Mouse (Mus musculus) forebrain, embryonic 15.5 days (tissue): ENCODE data around the gene Ap2b1. TPM values are rescaled to one million over a fixed set of nuclear protein-coding genes. Genes with fewer than 3 reads are reported as not detected.

ENCODE experiments used
- ATAC-seq: fragments of 200-750 bp; cut with Nextera tagmentation; replicated peaks from 2 replicates; pipeline ENCODE4 v1.8.0; 2017; ENCODE audit warnings: mild to moderate bottlenecking, moderate TSS enrichment, moderate library complexity
- H3K27ac ChIP-seq: fragments of 300-500 bp; sonication (generic); replicated peaks from 2 replicates; pipeline ENCODE4 v1.5.1; 2015; ENCODE audit warnings: mild to moderate bottlenecking, inconsistent platforms
- H3K27me3 ChIP-seq: fragments of 300-500 bp; sonication (generic); 2 replicates; pipeline ENCODE4 v1.6.1; 2015; ENCODE audit warnings: inconsistent platforms
- H3K36me3 ChIP-seq: fragments of 300-500 bp; sonication (generic); 2 replicates; pipeline ENCODE4 v1.6.1; 2015; ENCODE audit warnings: mild to moderate bottlenecking, inconsistent platforms
- H3K4me1 ChIP-seq: fragments of 300-500 bp; sonication (generic); 2 replicates; pipeline ENCODE4 v1.6.1; 2015; ENCODE audit warnings: inconsistent platforms
- H3K4me2 ChIP-seq: fragments of 300-500 bp; sonication (generic); replicated peaks from 2 replicates; pipeline ENCODE4 v1.6.1; 2015; ENCODE audit warnings: mild to moderate bottlenecking, inconsistent platforms
- H3K4me3 ChIP-seq: fragments of 300-500 bp; sonication (generic); 2 replicates; pipeline ENCODE4 v1.5.1; 2015; ENCODE audit warnings: mild to moderate bottlenecking, inconsistent platforms
- H3K9ac ChIP-seq: fragments of 300-500 bp; sonication (generic); replicated peaks from 2 replicates; pipeline ENCODE4 v1.6.1; 2015; ENCODE audit warnings: mild to moderate bottlenecking, inconsistent platforms
- H3K9me3 ChIP-seq: fragments of 300-500 bp; sonication (generic); 2 replicates; pipeline ENCODE4 v1.6.1; 2016; ENCODE audit warnings: inconsistent platforms
- WGBS: fragments of 180-500 bp; shearing (Covaris S2); methylation state at CpG from one replicate; pipeline ENCODE4 v1.1.7; 2015; ENCODE audit warnings: mixed read lengths; 5-methylcytosine and 5-hydroxymethylcytosine counted together
- polyA plus RNA-seq: library from polyadenylated mRNA; unstranded; fragments of >200 nt; fragmentation: Nextera tagmentation; extraction: Ambion mirVana; gene quantifications from 2 replicates; pipeline ENCODE4 v1.2.1, GENCODE M21; 2015

The Ap2b1 gene
- polyA plus RNA-seq, 1 experiment from 2014 or later, result 106 TPM

DNA sequence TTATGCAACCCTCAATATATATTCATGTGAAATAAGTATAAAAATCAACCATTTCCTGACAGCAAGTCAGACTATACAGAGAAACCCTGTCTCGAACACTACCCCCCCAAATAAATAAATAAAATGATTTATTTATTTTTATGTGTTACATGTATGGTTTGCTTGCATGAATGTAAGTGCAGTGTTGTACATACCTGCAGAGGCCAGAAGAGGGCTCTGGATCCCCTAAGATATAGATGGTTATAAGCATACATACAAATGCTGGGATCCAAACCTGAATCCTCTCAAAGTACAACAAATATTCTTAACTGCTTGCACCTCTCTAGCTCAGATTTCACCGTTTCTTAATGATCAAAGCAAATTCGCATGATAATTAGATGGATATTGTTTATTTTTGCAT is 58.6 kb downstream of the Ap2b1 start:
- H3K4me3 ChIP-seq, result no peak overlapping the region
- no peaks in the 10 kb centered on the region for H3K27me3 ChIP-seq
- H3K27ac ChIP-seq, result no peak overlapping the region
- peaks cover 6% of the 10 kb centered on the region for H3K36me3 ChIP-seq
- WGBS, result 66% methylated on average over 3 of the region's 3 CpGs
- H3K9me3 ChIP-seq, result no peaks in the 10 kb centered on the region
- no peak for ATAC-seq
- H3K4me2 ChIP-seq, result no peak overlapping the region
- no peaks in the 10 kb centered on the region for H3K4me1 ChIP-seq
- no peak overlapping the region for H3K9ac ChIP-seq

DNA sequence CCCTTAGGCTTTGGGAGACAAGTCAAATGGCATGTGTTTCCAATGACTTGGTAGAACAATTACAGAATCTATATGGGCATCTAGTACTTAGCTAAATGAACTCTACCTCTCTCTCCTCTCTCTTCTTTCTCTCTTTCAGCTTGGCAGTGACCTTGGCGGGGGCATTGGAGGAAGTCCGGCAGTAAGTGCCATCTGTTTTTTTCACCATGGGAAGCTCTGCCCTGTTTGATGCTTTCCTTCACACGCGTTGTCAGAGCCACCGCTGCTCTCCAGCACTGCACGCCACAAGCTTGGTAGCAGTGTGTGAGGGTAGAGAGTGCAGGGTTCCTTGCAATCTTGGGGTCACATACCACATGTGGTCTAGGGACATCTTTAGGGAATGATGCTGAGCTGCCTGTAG is 65.8 kb downstream of the Ap2b1 start:
- Histone ChIP-seq H3K27me3 (no peaks in the 10 kb centered on the region), H3K4me3 (no peak overlapping the region), H3K4me2 (no peak overlapping the region), H3K4me1 (no peaks in the 10 kb centered on the region), H3K36me3 (peaks cover 41% of the 10 kb centered on the region), H3K9me3 (no peaks in the 10 kb centered on the region), H3K27ac (no peak overlapping the region), H3K9ac (no peak overlapping the region)
- 91% methylated on average over 6 of the region's 6 CpGs for WGBS
- ATAC-seq, result no peak

DNA sequence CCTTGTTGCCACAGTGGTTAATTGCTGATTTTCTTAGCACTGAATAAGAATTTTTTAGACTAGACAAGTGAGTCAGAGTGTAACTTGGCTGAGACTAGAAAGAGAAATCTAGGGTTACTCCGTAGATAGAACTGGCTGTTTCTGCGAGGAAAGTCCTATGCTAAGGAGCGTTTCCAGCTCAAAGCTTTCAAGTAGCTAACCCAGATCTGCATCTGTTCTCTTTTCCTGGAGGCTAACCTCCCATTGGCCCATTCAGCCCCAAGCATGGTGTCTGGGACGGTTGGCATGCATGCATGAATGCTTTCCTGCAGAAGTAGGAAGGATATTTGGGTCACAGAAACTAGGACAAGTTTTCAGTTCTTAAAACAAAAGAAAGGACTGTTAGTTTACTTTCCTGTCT is 72.4 kb downstream of the Ap2b1 start:
- no peaks in the 10 kb centered on the region for H3K9me3 ChIP-seq
- 73% methylated on average over 4 of the region's 4 CpGs for WGBS
- no peak overlapping the region for H3K4me2 ChIP-seq
- ATAC-seq, result no peak
- peaks cover 72% of the 10 kb centered on the region for H3K36me3 ChIP-seq
- no peak overlapping the region for H3K4me3 ChIP-seq
- no peaks in the 10 kb centered on the region for H3K4me1 ChIP-seq
- no peaks in the 10 kb centered on the region for H3K27me3 ChIP-seq
- H3K27ac ChIP-seq, result no peak overlapping the region
- no peak overlapping the region for H3K9ac ChIP-seq

DNA sequence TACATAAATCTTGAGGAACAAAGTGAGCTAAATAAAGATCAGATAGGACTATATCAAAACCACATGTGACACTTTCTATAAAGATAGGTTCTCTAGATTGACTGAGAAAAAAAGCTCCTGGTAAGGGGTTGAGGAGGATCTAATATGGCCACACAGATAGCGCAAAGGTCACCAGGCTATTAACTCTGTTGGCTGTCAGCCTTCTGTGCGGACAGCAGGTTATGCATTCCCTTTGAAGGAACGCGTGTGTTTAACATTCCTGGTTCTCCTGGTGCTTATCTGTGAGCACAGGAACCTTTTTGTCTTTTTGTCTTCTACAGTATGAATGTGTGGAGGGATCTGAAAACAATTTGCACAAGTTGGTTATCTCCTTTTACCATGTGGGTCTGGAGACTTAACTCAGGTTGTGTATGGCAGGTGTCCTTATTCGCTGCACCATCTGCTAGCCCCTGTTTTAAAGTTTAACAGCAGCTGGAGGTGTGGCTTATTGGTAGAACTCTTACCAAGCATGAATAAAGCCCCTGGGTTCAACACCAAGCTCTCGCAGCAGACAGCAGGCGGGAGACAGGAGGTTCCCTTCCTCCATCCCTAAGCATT is 81.0 kb downstream of the Ap2b1 start:
- Histone ChIP-seq H3K9ac (no peak overlapping the region), H3K4me2 (no peak overlapping the region), H3K4me3 (no peak overlapping the region), H3K27me3 (no peaks in the 10 kb centered on the region), H3K36me3 (peaks cover 12% of the 10 kb centered on the region; the same call in 1 of the 2 replicates), H3K27ac (no peak overlapping the region), H3K9me3 (no peaks in the 10 kb centered on the region), H3K4me1 (peaks cover 15% of the 10 kb centered on the region)
- 82% methylated on average over 7 of the region's 7 CpGs for WGBS
- ATAC-seq, result no peak

DNA sequence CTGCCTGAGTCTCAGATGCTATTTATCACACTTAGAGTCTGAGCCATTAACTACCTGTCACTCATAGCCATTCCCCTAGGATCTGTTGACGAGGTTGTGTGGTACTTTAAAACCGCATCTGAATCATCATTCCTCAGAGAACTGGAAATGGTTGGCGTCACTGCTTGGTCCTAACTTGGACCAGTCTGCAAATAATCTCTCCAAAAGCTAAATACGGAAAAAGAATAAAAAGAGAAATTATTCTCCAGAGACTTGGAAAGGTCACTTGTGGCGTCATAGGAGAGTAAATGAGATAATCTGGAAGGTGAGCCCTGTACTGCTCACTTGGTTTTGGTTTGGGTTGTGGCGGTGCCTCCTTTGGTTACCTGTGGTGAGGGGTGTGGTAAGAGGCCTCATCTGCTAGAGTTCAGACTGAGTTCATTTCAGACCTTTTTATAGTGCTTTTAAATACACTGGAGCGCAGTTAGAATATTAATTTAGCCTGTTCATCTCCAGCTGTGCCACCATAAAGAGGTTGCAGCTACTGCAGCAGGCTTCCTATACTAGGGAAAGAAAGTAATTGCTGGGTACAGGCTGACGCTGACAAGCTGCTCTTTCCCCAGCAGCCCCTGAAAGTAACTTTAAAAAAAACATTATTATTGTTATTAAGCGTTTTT is 84.2 kb downstream of the Ap2b1 start:
- WGBS, result 38% methylated on average over 9 of the region's 9 CpGs
- H3K27me3 ChIP-seq, result no peaks in the 10 kb centered on the region
- H3K9me3 ChIP-seq, result no peaks in the 10 kb centered on the region
- H3K4me1 ChIP-seq, result peaks cover 15% of the 10 kb centered on the region
- H3K27ac ChIP-seq, result peak overlapping the region; percentile 70
- H3K4me3 ChIP-seq, result no peak overlapping the region
- 0 out of 2 replicates have a peak, but pooled peaks have one; percentile 53 for ATAC-seq
- no peak overlapping the region for H3K4me2 ChIP-seq
- no peak overlapping the region for H3K9ac ChIP-seq
- H3K36me3 ChIP-seq, result 0 out of 2 replicates have a peak, but pooled peaks cover 6% of the 10 kb centered on the region

DNA sequence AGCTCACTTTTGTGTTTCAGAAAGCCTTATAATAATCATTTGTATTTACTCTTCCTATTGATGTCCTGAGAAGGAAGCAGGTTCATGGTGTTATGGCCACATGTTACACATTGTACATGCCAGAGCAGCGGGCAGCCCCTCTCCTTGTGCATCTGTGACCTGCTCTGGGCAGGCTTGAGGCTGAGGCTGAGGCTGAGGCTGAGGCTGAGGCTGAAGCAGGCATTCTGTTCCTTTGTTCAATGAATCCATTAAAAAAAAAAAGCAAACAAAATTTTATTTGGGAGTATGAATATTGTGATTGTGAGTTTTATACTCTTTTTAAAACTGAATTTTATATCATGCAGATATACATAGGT is 84.7 kb downstream of the Ap2b1 start:
- ATAC-seq, result no peak
- peak overlapping the region; percentile 70 for H3K27ac ChIP-seq
- H3K9me3 ChIP-seq, result no peaks in the 10 kb centered on the region
- H3K4me3 ChIP-seq, result no peak overlapping the region
- H3K27me3 ChIP-seq, result no peaks in the 10 kb centered on the region
- 56% methylated on average over 1 of the region's 1 CpGs for WGBS
- no peak overlapping the region for H3K9ac ChIP-seq
- 0 out of 2 replicates have a peak, but pooled peaks cover 4% of the 10 kb centered on the region for H3K36me3 ChIP-seq
- H3K4me2 ChIP-seq, result no peak overlapping the region
- peaks cover 15% of the 10 kb centered on the region for H3K4me1 ChIP-seq

DNA sequence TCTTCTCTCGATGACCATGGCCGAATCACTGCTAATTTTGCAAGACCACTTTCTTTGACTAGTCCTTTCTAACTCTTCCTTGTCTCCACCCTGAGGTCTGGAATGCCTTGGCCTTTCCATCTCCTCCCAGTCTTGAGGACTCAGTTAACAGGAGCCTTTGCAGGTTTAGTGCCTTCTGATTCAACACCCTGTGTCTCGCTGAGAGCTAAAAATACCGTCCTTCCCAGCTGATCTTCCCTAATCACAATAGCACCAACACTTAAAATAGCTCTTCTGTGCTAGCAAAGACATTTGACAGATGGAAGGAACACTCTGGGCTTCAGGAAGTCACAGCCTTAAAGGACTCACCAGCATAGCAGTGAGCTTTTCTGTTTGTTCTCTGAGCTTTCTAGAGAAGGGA is 94.2 kb downstream of the Ap2b1 start:
- Histone ChIP-seq H3K4me2 (no peak overlapping the region), H3K9me3 (no peaks in the 10 kb centered on the region), H3K4me1 (peaks cover 14% of the 10 kb centered on the region), H3K27ac (no peak overlapping the region; the same call in 1 of the 2 replicates), H3K4me3 (no peak overlapping the region), H3K27me3 (no peaks in the 10 kb centered on the region), H3K36me3 (peaks cover 26% of the 10 kb centered on the region), H3K9ac (no peak overlapping the region)
- 90% methylated on average over 4 of the region's 4 CpGs for WGBS
- ATAC-seq, result no peak

DNA sequence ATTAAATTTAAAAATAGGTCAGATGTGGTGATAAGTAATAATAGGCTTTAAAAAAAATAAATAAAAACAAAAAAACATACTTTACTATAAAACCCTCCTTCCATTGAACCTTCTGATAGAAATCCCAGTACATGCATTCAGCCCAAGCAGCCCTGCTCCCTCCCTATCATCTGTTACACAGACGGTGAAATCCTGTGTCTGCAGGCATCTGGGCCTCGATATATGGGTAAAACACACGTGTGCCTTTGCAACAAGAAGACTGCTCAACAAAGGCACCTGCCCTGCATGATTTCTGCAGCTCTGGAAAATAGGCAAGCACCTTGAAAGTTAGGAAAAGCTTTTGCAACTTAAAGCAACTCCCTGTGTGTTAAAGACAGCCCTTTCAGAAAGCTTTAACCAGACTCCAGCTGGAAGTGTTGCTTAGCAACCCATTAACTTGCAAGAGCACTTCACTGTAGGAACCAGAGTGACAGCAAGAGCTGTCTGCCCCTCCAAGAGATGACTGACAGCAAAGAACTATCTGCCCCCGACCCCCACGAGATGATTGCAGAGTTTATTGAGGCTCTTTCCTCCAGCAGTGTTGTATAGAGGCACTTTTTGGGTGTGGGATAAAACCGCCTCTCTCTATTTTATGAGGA is 96.1 kb downstream of the Ap2b1 start:
- no peaks in the 10 kb centered on the region for H3K9me3 ChIP-seq
- peaks cover 35% of the 10 kb centered on the region for H3K36me3 ChIP-seq
- ATAC-seq, result peak; percentile 84
- H3K27me3 ChIP-seq, result no peaks in the 10 kb centered on the region
- no peak overlapping the region for H3K4me2 ChIP-seq
- peak overlapping the region; percentile 72 for H3K27ac ChIP-seq
- peaks cover 14% of the 10 kb centered on the region for H3K4me1 ChIP-seq
- 9% methylated on average over 6 of the region's 6 CpGs for WGBS
- H3K9ac ChIP-seq, result no peak overlapping the region
- H3K4me3 ChIP-seq, result no peak overlapping the region

DNA sequence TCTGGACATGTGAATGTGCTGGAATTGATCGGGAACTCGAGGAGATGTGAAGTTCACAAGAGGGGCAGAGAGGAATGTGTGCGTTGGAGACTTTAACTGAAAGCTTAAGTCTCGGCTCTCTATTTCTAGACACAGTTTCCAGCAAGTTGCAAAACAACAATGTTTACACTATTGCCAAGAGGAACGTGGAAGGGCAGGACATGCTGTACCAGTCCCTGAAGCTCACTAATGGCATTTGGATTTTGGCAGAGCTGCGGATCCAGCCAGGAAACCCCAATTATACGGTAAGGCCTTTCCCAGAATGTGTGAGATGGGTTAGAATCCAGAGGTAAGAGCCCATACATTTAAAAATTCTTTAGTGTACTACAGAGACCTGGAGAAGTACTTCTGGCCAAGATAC is 98.8 kb downstream of the Ap2b1 start:
- Histone ChIP-seq H3K4me1 (peaks cover 14% of the 10 kb centered on the region), H3K9me3 (no peaks in the 10 kb centered on the region), H3K27me3 (no peaks in the 10 kb centered on the region), H3K9ac (no peak overlapping the region), H3K4me2 (no peak overlapping the region), H3K36me3 (peaks cover 41% of the 10 kb centered on the region), H3K4me3 (no peak overlapping the region), H3K27ac (no peak overlapping the region)
- 92% methylated on average over 7 of the region's 7 CpGs for WGBS
- no peak for ATAC-seq

DNA sequence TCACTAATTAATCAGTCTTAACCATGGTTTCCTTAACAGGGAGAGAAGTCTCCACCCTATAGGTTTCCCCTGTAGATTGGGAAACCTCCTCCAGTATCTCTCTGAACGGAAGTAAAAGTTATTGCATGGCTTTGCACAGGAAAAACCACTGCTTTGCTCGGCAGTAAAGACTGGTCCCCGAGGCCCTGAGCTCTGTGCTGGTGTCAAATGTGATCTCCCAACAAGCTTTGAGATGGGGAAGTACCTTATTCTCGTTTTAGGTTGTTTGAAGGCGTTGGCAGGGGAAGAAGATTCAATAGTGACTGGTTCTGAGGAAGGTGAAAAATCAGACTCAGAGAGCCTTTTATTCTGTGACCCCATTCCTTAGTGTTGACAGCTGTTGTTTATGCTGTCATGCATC is 99.9 kb downstream of the Ap2b1 start:
- Histone ChIP-seq H3K4me3 (no peak overlapping the region), H3K36me3 (peaks cover 46% of the 10 kb centered on the region), H3K9ac (no peak overlapping the region), H3K4me2 (no peak overlapping the region), H3K4me1 (peaks cover 14% of the 10 kb centered on the region), H3K9me3 (no peaks in the 10 kb centered on the region), H3K27ac (no peak overlapping the region), H3K27me3 (no peaks in the 10 kb centered on the region)
- WGBS, result 86% methylated on average over 5 of the region's 5 CpGs
- no peak for ATAC-seq

DNA sequence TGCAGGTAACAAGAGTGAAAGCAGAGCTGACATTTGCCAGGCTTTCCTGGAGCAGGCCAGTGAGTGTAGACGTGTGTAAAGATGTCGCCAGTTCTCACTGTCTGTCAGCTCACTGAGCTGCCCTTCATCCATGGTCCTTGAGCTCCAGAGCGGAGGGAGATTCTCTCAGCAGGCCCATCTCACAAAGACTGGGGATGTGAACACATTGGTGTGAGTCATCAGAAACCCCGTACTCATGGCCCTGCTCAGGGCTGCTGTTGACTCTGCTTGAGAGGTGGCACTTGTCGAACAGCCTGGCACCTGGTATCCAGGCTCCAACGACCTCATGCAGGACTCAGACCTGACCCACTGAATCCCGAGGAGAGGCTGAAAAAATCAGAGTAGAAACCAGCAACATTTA is 105.0 kb downstream of the Ap2b1 start:
- Histone ChIP-seq H3K27ac (no peak overlapping the region), H3K27me3 (no peaks in the 10 kb centered on the region), H3K36me3 (peaks cover 35% of the 10 kb centered on the region), H3K9me3 (no peaks in the 10 kb centered on the region), H3K4me1 (no peaks in the 10 kb centered on the region), H3K4me2 (no peak overlapping the region), H3K9ac (no peak overlapping the region), H3K4me3 (no peak overlapping the region)
- WGBS, result 83% methylated on average over 7 of the region's 7 CpGs
- no peak for ATAC-seq

DNA sequence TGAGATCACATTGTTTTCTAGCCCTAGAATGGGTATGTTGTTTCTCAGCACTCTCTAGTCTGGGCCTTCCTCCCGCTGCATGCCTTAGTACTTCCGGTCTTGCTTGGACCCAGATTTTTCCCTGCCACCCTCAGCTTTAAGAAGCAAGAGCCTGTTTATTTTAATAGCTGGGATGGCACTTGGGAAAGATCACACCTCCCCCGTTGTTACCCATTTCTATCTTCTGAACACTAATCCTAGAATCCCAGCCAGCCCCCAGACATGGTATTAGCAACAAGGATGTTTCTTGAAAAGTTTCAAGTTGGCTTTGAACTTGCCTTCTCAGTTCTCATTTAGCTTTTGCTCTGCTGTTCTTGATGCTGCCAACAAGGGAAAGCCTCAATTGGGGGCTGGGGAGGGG is 107.6 kb downstream of the Ap2b1 start:
- no peaks in the 10 kb centered on the region for H3K27me3 ChIP-seq
- WGBS, result 76% methylated on average over 3 of the region's 3 CpGs
- no peak overlapping the region for H3K4me3 ChIP-seq
- peaks cover 24% of the 10 kb centered on the region for H3K36me3 ChIP-seq
- no peak overlapping the region for H3K4me2 ChIP-seq
- H3K9me3 ChIP-seq, result no peaks in the 10 kb centered on the region
- no peak overlapping the region for H3K9ac ChIP-seq
- H3K4me1 ChIP-seq, result peaks cover 21% of the 10 kb centered on the region
- H3K27ac ChIP-seq, result no peak overlapping the region
- no peak for ATAC-seq
